Mouse (Mus musculus) forebrain, embryonic 16.5 days (tissue): ENCODE results near the gene Rack1. TPM values are rescaled to one million over a fixed set of nuclear protein-coding genes. Genes with fewer than 3 reads are reported as not detected.

Experiments used
- ATAC-seq: fragments of 200-750 bp; cut with Nextera tagmentation; 2 replicates; pipeline ENCODE4 v1.8.0; 2017; ENCODE audit warnings: mild to moderate bottlenecking, moderate library complexity
- H3K27ac ChIP-seq: fragments of 300-500 bp; sonication (generic); 2 replicates; pipeline ENCODE4 v1.5.1; 2014; ENCODE audit warnings: low read length, control low read depth
- H3K27me3 ChIP-seq: fragments of 300-500 bp; sonication (generic); replicated peaks from 2 replicates; pipeline ENCODE4 v1.6.1; 2014; ENCODE audit warnings: low read length; ENCODE audit not compliant: control insufficient read depth, insufficient read depth
- H3K36me3 ChIP-seq: fragments of 300-500 bp; sonication (generic); 2 replicates; pipeline ENCODE4 v1.6.1; 2014; ENCODE audit not compliant: control insufficient read depth, insufficient read depth
- H3K4me1 ChIP-seq: fragments of 300-500 bp; sonication (generic); replicated peaks from 2 replicates; pipeline ENCODE4 v1.6.1; 2014; ENCODE audit warnings: low read length; ENCODE audit not compliant: control insufficient read depth, insufficient read depth
- H3K4me2 ChIP-seq: fragments of 300-500 bp; sonication (generic); 2 replicates; pipeline ENCODE4 v1.6.1; 2014; ENCODE audit warnings: mild to moderate bottlenecking, low read length, control low read depth
- H3K4me3 ChIP-seq: fragments of 300-500 bp; sonication (generic); replicated peaks from 2 replicates; pipeline ENCODE4 v1.5.1; 2014; ENCODE audit warnings: mild to moderate bottlenecking, low read length, control low read depth
- H3K9ac ChIP-seq: fragments of 300-500 bp; sonication (generic); replicated peaks from 2 replicates; pipeline ENCODE4 v1.6.1; 2014; ENCODE audit warnings: low read depth, low read length, control low read depth
- H3K9me3 ChIP-seq: fragments of 300-500 bp; sonication (generic); 2 replicates; pipeline ENCODE4 v1.6.1; 2016; ENCODE audit warnings: low read length; ENCODE audit not compliant: control insufficient read depth
- WGBS: fragments of 180-500 bp; shearing (Covaris S2); extraction: QIAGEN DNeasy Blood & Tissue Kit; methylation state at CpG from one replicate; pipeline ENCODE4 v1.1.7; 2014; 5-methylcytosine and 5-hydroxymethylcytosine counted together
- polyA plus RNA-seq: library from polyadenylated mRNA; unstranded; fragments of >200 nt; fragmentation: Nextera tagmentation; extraction: Ambion mirVana; gene quantifications from 2 replicates; pipeline ENCODE4 v1.2.1, GENCODE M21; 2015

The Rack1 gene
- polyA plus RNA-seq, 1 experiment from 2014 or later: 451 TPM

GRCm38 (mm10) chr11:48852624-48853473 is 52.7 kb downstream of the Rack1 start:
- 7% methylated on average over 23 of the region's 23 CpGs for WGBS
- H3K27me3 ChIP-seq: no peaks in the 10 kb centered on the region; the same call in 1 of the 2 replicates

DNA sequence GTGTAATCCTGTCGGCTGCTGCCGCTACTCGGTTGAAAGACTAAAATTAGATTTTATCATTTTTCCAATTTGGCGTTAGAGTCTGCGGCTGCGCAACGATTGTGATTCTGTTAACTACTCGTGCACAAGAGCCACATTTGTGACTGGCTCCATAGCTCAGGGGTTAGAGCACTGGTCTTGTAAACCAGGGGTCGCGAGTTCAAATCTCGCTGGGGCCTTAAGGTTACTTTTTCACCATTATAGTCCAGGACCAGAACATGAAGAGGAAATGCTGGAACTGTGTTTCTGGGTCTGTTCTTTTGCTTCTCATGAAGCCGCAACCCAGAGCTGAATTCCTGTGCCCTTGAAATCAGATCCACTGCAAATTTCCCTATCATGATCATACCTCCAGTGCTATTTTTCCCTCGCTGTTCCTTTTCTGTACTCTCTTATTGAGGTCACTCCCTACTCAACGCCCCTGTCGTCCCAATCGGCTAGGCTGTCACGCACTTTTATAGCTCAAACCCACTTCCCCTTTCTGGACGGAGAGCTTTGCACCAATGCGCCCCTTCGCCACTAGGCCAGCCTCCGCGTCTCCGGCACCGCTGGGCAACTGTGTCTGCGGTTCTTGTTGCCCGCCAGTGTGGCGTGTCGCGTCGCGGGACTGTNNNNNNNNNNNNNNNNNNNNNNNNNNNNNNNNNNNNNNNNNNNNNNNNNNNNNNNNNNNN is 53.5 kb downstream of the Rack1 start:
- WGBS: under 1% methylated on average over 31 of the region's 31 CpGs
- Histone ChIP-seq H3K27me3 (no peaks in the 10 kb centered on the region; the same call in 1 of the 2 replicates), H3K9ac (peak overlapping the region; percentile 50), H3K4me2 (peak overlapping the region; percentile 98), H3K9me3 (no peaks in the 10 kb centered on the region), H3K4me1 (peaks cover 41% of the 10 kb centered on the region), H3K27ac (no peak overlapping the region), H3K36me3 (no peaks in the 10 kb centered on the region), H3K4me3 (peak overlapping the region; percentile 68)
- ATAC-seq: peak; percentile 62

More at GRCm38 (mm10) chr11:48852624-48853473, 52.7 kb downstream of the Rack1 start:
- ATAC-seq: peak; percentile 7
- H3K4me1 ChIP-seq: peaks cover 33% of the 10 kb centered on the region
- peak overlapping the region; percentile 68 for H3K4me3 ChIP-seq
- H3K36me3 ChIP-seq: no peaks in the 10 kb centered on the region
- no peaks in the 10 kb centered on the region for H3K9me3 ChIP-seq
- peak overlapping the region; percentile 98 for H3K4me2 ChIP-seq
- H3K9ac ChIP-seq: peak overlapping the region; percentile 50
- no peak overlapping the region for H3K27ac ChIP-seq

Other genes starting within 250 kb of the Rack1 start
- gene Trim41, start 17.0 kb downstream of the Rack1 start, polyA plus RNA-seq: 7.2 and 7.6 TPM in 2 replicates
- gene Trim7, start 25.8 kb downstream of the Rack1 start, polyA plus RNA-seq: 1.4 and 2.0 TPM in 2 replicates
- gene Gm12184, start 26.3 kb downstream of the Rack1 start, polyA plus RNA-seq: 2.8 and 3.9 TPM in 2 replicates
- gene Irgm1, start 71.4 kb downstream of the Rack1 start, polyA plus RNA-seq: 1.6 TPM in 2 replicates
- 0.20 and 0.24 TPM in 2 replicates for gene Gm5431, start 101.9 kb downstream of the Rack1 start, polyA plus RNA-seq
- gene Psme2b, start 145.9 kb downstream of the Rack1 start, polyA plus RNA-seq: 1.0 and 2.3 TPM in 2 replicates
- not detected in 2 replicates for gene Olfr56, start 178.6 kb downstream of the Rack1 start, polyA plus RNA-seq
- gene 9930111J21Rik1, start 179.1 kb downstream of the Rack1 start, polyA plus RNA-seq: 0.39 and 0.71 TPM in 2 replicates
- gene Gm12185, start 191.9 kb downstream of the Rack1 start, polyA plus RNA-seq: not detected in 2 replicates
- not detected in 2 replicates for gene Tgtp1, start 193.8 kb downstream of the Rack1 start, polyA plus RNA-seq